Mouse (Mus musculus): ENCODE results near the gene Olfr739. TPM values are rescaled to one million over a fixed set of nuclear protein-coding genes. Genes with fewer than 3 reads are reported as not detected.

The Olfr739 gene
- not detected in 2 replicates for total RNA-seq (2021)
- long read RNA-seq, experiment 1: 0 reads
- long read RNA-seq, experiment 2: 0 reads

DNA sequence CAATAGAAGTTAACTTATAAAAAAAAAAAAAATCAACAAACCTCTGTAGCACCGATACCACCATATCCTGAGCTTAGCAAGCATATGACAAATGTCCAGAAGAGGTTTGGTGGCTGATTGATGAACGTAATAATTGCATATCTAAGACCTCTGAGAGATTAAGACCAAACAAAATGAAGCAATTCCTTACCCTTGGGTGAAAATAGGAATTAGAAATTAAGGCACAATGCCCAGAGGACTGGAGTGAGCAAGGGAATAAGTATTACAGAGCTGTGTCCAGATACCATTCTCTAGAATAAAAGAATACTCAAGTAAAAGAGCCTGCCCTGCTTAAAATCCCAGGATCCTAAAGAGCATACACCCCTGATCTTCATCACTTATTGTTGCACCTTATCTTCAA is at the start of gene Olfr739:
Gene Olfr739, plus strand, starts transcription at position 301 of the 400 bp plus-strand sequence.
- no peak for DNase-seq

DNA sequence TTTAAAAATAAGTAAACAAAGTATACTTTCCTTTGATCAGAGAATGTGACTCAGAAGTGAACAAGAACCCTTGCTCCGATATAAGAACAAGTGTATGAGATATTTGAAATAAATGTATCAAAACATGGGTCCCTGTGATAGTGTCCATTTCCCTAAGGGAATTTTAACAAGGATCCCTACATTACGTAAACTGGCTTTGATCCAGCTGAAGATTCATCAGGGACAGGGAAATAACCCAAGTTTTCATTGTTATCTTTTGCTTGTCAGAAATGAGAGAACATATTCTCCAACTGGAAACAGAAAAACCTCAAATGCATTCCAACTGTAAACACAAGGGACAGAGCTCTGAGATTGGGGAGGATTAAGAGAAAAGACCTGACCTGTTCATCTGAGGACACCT is 37.6 kb upstream of the Olfr739 start, which contains the start of gene Olfr736:
Gene Olfr736, plus strand, starts transcription at position 301 of the 400 bp plus-strand sequence.
- DNase-seq: no peak

DNA sequence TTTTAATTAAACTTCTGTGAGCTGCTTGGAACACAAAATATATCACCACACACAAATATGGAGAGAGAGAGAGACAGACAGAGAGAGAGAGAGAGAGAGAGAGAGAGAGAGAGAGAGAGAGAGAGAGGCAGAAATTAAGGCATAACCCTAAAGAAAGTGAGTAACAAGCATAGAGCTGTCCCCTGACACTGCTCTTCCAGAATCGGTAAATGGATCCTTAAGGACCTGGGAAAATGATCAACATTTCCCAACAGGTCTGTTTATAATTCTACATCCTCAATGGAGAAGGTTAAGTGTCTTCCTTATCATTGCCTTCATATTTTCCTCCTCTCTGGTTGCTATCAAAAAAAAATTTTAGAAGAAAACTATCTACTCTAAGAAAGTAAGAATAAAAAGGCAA is 11.2 kb upstream of the Olfr739 start, which contains the start of gene Olfr738:
Gene Olfr738, plus strand, starts transcription at position 301 of the 400 bp plus-strand sequence.
- no peak for DNase-seq

DNA sequence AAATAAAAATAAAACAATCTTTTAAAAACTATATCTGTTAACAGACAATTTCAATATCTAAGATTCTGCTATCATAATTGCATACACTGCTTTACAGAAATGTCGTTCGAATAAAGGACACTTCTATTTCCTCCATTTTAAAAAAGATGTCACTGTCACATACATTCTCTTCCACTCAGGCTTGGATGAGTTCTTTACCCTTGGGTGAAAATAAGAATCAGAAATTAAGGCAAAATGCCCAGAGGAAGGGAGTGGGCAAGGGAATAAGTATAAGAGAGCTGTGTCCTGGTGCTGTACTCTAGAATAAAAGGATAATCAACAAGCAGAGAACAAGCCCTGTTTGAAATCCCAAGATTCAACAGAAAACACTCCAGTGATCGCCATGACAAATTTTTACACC is 26.8 kb downstream of the Olfr739 start, which contains the start of gene Olfr740:
Gene Olfr740, plus strand, starts transcription at position 301 of the 400 bp plus-strand sequence.
- DNase-seq: no peak

- DNase-seq: no peak
Observed at GRCm38 (mm10) chr14:50472438-50472837, 54.0 kb downstream of the Olfr739 start, which contains the start of gene Olfr741. TSS of gene Olfr741 (plus strand) at chr14:50472738.

Other genes with a start within 250 kb of the Olfr739 start
- gene Olfr730, start 230.4 kb upstream of the Olfr739 start, total RNA-seq (2021): not detected in 2 replicates
- gene Olfr731, start 176.8 kb upstream of the Olfr739 start, total RNA-seq (2021): not detected in 2 replicates
- not detected in 2 replicates for gene Olfr732, start 134.4 kb upstream of the Olfr739 start, total RNA-seq (2021)
- not detected in 2 replicates for gene Olfr733, start 117.1 kb upstream of the Olfr739 start, total RNA-seq (2021)
- gene Olfr734, start 91.9 kb upstream of the Olfr739 start, total RNA-seq (2021): not detected in 2 replicates
- not detected in 2 replicates for gene Olfr735, start 69.8 kb upstream of the Olfr739 start, total RNA-seq (2021)
- gene Tlr11, start 60.7 kb upstream of the Olfr739 start, total RNA-seq (2021): 0.26 and 0.86 TPM in 2 replicates
- not detected in 2 replicates for gene Olfr736, start 37.5 kb upstream of the Olfr739 start, total RNA-seq (2021)
- gene Olfr738, start 11.1 kb upstream of the Olfr739 start, total RNA-seq (2021): not detected in 2 replicates
- gene Olfr740, start 26.9 kb downstream of the Olfr739 start, total RNA-seq (2021): not detected in 2 replicates
- gene Olfr741, start 54.1 kb downstream of the Olfr739 start, total RNA-seq (2021): not detected in 2 replicates
- not detected in 2 replicates for gene Olfr742, start 85.0 kb downstream of the Olfr739 start, total RNA-seq (2021)
- gene Olfr743, start 103.2 kb downstream of the Olfr739 start, total RNA-seq (2021): not detected in 2 replicates
- not detected in 2 replicates for gene Olfr744, start 196.3 kb downstream of the Olfr739 start, total RNA-seq (2021)
- gene Olfr745, start 220.8 kb downstream of the Olfr739 start, total RNA-seq (2021): not detected in 2 replicates
- not detected in 2 replicates for gene Olfr746, start 228.5 kb downstream of the Olfr739 start, total RNA-seq (2021)

Data from adrenal gland, postnatal 14 days (tissue).